Mouse (Mus musculus) intestine, embryonic 14.5 days (tissue): ENCODE results near the gene Oas1a. TPM values are rescaled to one million over a fixed set of nuclear protein-coding genes. Genes with fewer than 3 reads are reported as not detected.

Experiments used
- microRNA-seq: library from miRNA; unstranded; fragments of <30 nt; microRNA quantifications from one replicate; pipeline ENCODE4, GENCODE M21; 2016
- polyA plus RNA-seq: library from polyadenylated mRNA; unstranded; fragments of >200 nt; fragmentation: Nextera tagmentation; extraction: Ambion mirVana; gene quantifications from 2 replicates; pipeline ENCODE4 v1.2.1, GENCODE M21; 2014

Oas1a gene
- polyA plus RNA-seq, 1 experiment from 2014 or later = 6.6 TPM

Small RNAs within 50 kb of the gene (microRNA-seq; reads per million reads assigned to microRNA genes)
- gene Gm22907 = not detected

Other genes starting within 250 kb of the Oas1a start
- gene Dtx1, start 195.6 kb downstream of the Oas1a start, polyA plus RNA-seq = 3.7 and 4.0 TPM in 2 replicates
- gene Oas2, start 157.7 kb downstream of the Oas1a start, polyA plus RNA-seq = 0.26 and 0.50 TPM in 2 replicates
- 0.49 and 0.60 TPM in 2 replicates for gene Oas3, start 129.9 kb downstream of the Oas1a start, polyA plus RNA-seq
- not detected in 2 replicates for gene Oas1e, start 112.0 kb downstream of the Oas1a start, polyA plus RNA-seq
- 0.70 and 0.79 TPM in 2 replicates for gene Oas1c, start 95.0 kb downstream of the Oas1a start, polyA plus RNA-seq
- not detected in 2 replicates for gene Oas1f, start 60.2 kb downstream of the Oas1a start, polyA plus RNA-seq
- gene Oas1h, start 46.1 kb downstream of the Oas1a start, polyA plus RNA-seq = not detected in 2 replicates
- gene Oas1g, start 19.9 kb downstream of the Oas1a start, polyA plus RNA-seq = 1.2 TPM in 2 replicates
- 0.11 TPM in 1 of 2 replicates, not detected in the other for gene Oas1d, start 7.0 kb upstream of the Oas1a start, polyA plus RNA-seq
- 0.11 and 0.19 TPM in 2 replicates for gene Rph3a, start 102.6 kb upstream of the Oas1a start, polyA plus RNA-seq